Mouse (Mus musculus) heart, adult 2 months (tissue): ENCODE measurements around the gene Zfp420. TPM values are rescaled to one million over a fixed set of nuclear protein-coding genes. Genes with fewer than 3 reads are reported as not detected.
"Not testable (repeated sequence)": the region's sequence is repeated elsewhere in the genome, so short reads cannot be mapped to it uniquely, and the experiment has no call there.

Experiments used
- DNase-seq, 2 experiments: peaks; one replicate each; pipeline ENCODE4 v3.0.0; 2021
- H3K27ac ChIP-seq: fragments of 200-600 bp; 2 replicates; pipeline ENCODE4 v1.8.1; 2022
- H3K27me3 ChIP-seq: fragments of 200-500 bp; 2 replicates; pipeline ENCODE4 v1.6.1; 2012; ENCODE audit warnings: mild to moderate bottlenecking, low read length, inconsistent platforms, mixed read lengths; ENCODE audit not compliant: control insufficient read depth, insufficient read depth
- H3K36me3 ChIP-seq: fragments of 200-500 bp; 2 replicates; pipeline ENCODE4 v1.6.1; 2012; ENCODE audit warnings: low read length, inconsistent platforms; ENCODE audit not compliant: control insufficient read depth, insufficient read depth
- H3K4me1 ChIP-seq: fragments of 200-500 bp; 2 replicates; pipeline ENCODE4 v1.6.1; 2011; ENCODE audit warnings: low read length; ENCODE audit not compliant: control insufficient read depth, insufficient read depth
- H3K4me3 ChIP-seq: fragments of 200-600 bp; 2 replicates; pipeline ENCODE4 v1.8.1; 2022
- H3K79me2 ChIP-seq: fragments of 200-500 bp; replicated peaks from 2 replicates; pipeline ENCODE4 v1.6.1; 2012; ENCODE audit warnings: mild to moderate bottlenecking, inconsistent platforms, low read length, moderate library complexity, mixed read lengths; ENCODE audit not compliant: control insufficient read depth, insufficient read depth
- H3K9ac ChIP-seq: fragments of 200-500 bp; 2 replicates; pipeline ENCODE4 v1.6.1; 2012; ENCODE audit warnings: low read depth, mild to moderate bottlenecking, control low read depth, inconsistent platforms, low read length, mixed read lengths
- CTCF ChIP-seq: fragments of 200-600 bp; IDR thresholded peaks from 2 replicates; pipeline ENCODE4 v1.8.1; 2022; ENCODE audit warnings: antibody characterized with exemption, mild to moderate bottlenecking, moderate library complexity
- EP300 ChIP-seq: fragments of 200-500 bp; IDR thresholded peaks from 2 replicates; pipeline ENCODE4 v1.6.1; 2011; ENCODE audit warnings: low read depth, low read length, control low read depth; ENCODE audit not compliant: insufficient read depth
- POLR2A ChIP-seq: fragments of 200-500 bp; IDR thresholded peaks from 2 replicates; pipeline ENCODE4 v1.6.1; 2011; ENCODE audit warnings: mild to moderate bottlenecking, low read depth, low read length, control low read depth; ENCODE audit not compliant: insufficient read depth
- WGBS: fragments of 180-500 bp; shearing (Covaris S2); methylation state at CpG from one replicate; pipeline ENCODE4 v1.1.7; 2018; 5-methylcytosine and 5-hydroxymethylcytosine counted together
- intact Hi-C: fragments of 180-260 bp; cut with DNase I; formaldehyde crosslinking; loops from one replicate; pipeline ENCODE4 v1.15.1; 2025
- polyA plus RNA-seq: library from polyadenylated mRNA; depleted of rRNA; stranded (reverse); fragments of >200 nt; gene quantifications from 2 replicates; pipeline ENCODE4 v1.2.3, GENCODE M21; 2012
- total RNA-seq, 2 experiments: library from RNA; stranded (reverse); gene quantifications; 2 replicates each; pipeline ENCODE4 v1.2.3; 2021

The Zfp420 gene
- total and polyA plus RNA-seq, 3 experiments, result 1.1 to 4.5 (median 3.8) TPM

GRCm38 (mm10) chr7:29852831-29853218, 7.0 kb upstream of the Zfp420 start:
- no peaks in the 10 kb centered on the region for H3K79me2 ChIP-seq
- H3K4me1 ChIP-seq, result peaks cover 1% of the 10 kb centered on the region; the same call in 1 of the 2 replicates
- H3K36me3 ChIP-seq, result no peaks in the 10 kb centered on the region
- 65% methylated on average over 9 of the region's 9 CpGs for WGBS
- DNase-seq, result no peak
- no peak overlapping the region for H3K27ac ChIP-seq
- intact Hi-C loops, result loop anchor here (2.0 to 5.0 kb wide), 2 partner anchors 34 to 129 kb away; partner anchors contain the start of gene Zfp568
- H3K4me3 ChIP-seq, result no peak overlapping the region; the same call in 1 of the 2 replicates
- TF ChIP-seq EP300, result no peak
- H3K9ac ChIP-seq, result no peak overlapping the region
- no peaks in the 10 kb centered on the region for H3K27me3 ChIP-seq

GRCm38 (mm10) chr7:29853219-29853842, 6.4 kb upstream of the Zfp420 start, which contains the start of gene Zfp940:
TSS of gene Zfp940 (minus strand) at chr7:29853669.
- intact Hi-C loops, result loop anchor here (2.0 to 5.0 kb wide), 2 partner anchors 35 to 129 kb away; partner anchors contain the start of gene Zfp568
- peak; percentile 84 to 86 for DNase-seq
- WGBS, result 2% methylated on average over 21 of the region's 21 CpGs

DNA sequence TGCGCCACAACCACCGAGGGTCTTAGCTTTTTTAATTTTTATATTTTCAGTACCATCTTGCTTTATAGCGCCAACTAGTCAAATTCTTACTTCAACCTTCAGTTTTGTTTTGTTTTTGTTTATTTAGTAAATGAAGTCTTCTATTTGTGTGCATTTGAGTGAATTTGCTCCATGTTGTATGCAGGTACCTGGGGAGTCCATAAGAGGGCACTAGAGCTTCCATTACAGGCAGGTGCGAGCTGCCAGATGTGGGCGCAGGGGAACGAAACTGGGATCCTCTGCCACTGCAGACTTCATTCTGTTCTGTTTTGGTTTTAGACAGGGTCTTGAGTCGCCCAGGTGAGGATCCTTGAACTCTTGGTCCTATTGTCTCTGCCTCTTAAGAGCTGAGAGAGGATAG, 1.9 kb downstream of the Zfp420 start:
- H3K79me2 ChIP-seq, result no peaks in the 10 kb centered on the region
- no peak overlapping the region for H3K4me3 ChIP-seq
- no peak for DNase-seq
- H3K4me1 ChIP-seq, result no peaks in the 10 kb centered on the region
- intact Hi-C loops, result loop anchor here (2.0 kb wide), 1 partner anchor 43 kb away; no protein-coding TSS in a partner anchor
- H3K36me3 ChIP-seq, result no peaks in the 10 kb centered on the region
- no peak overlapping the region for H3K27ac ChIP-seq
- H3K27me3 ChIP-seq, result no peaks in the 10 kb centered on the region
- 93% methylated on average over 7 of the region's 7 CpGs for WGBS
- TF ChIP-seq CTCF (0 out of 2 replicates have a peak, but pooled peaks have one; percentile 12), POLR2A (no peak)
- H3K9ac ChIP-seq, result no peak overlapping the region

More at GRCm38 (mm10) chr7:29853219-29853842, 6.4 kb upstream of the Zfp420 start, which contains the start of gene Zfp940:
- Histone ChIP-seq H3K4me3 (peak within 1 kb of the TSS; percentile 68), H3K27ac (peak within 1 kb of the TSS; percentile 36; the same call in 1 of the 2 replicates), H3K27me3 (no peaks in the 10 kb centered on the region), H3K9ac (peak within 1 kb of the TSS; percentile 45), H3K4me1 (peaks cover 1% of the 10 kb centered on the region; the same call in 1 of the 2 replicates), H3K79me2 (no peaks in the 10 kb centered on the region), H3K36me3 (no peaks in the 10 kb centered on the region)
- TF ChIP-seq EP300 (0 out of 2 replicates have a peak, but pooled peaks have one; percentile 11), POLR2A (0 out of 2 replicates have a peak, but pooled peaks have one; percentile 23), CTCF (no peak)

DNA sequence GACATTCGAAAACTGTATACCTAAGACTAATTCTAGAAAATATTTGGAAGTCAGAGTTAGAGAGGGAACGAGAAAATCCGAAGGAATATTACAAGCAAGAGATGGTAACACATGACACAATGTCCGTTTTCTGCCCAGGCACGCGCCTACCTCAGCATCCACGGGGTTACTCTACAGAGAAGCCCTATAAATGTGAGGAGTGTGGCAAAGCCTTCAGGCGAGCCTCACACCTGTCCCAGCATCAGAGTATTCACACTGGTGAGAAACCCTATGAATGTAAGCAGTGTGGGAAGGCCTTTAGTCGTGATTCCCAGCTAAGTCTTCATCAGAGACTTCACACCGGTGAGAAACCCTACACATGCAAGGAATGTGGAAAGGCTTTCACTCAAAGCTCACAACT, 14.5 kb downstream of the Zfp420 start:
- intact Hi-C loops, result no loop called here
- H3K4me1 ChIP-seq, result no peaks in the 10 kb centered on the region
- 93% methylated on average over 10 of the region's 10 CpGs for WGBS

GRCm38 (mm10) chr7:29877561-29877960, 17.8 kb downstream of the Zfp420 start:
- WGBS, result 93% methylated on average over 9 of the region's 9 CpGs
- not testable (repeated sequence) for H3K4me1 ChIP-seq

More for the DNA sequence above, 14.5 kb downstream of the Zfp420 start:
- no peaks in the 10 kb centered on the region; the same call in none of the 2 replicates for H3K36me3 ChIP-seq
- no peaks in the 10 kb centered on the region for H3K27me3 ChIP-seq
- TF ChIP-seq CTCF (no peak), EP300 (no peak)
- H3K9ac ChIP-seq, result no peak overlapping the region
- H3K4me3 ChIP-seq, result no peak overlapping the region
- no peak overlapping the region for H3K27ac ChIP-seq
- no peaks in the 10 kb centered on the region for H3K79me2 ChIP-seq
- no peak for DNase-seq

DNA sequence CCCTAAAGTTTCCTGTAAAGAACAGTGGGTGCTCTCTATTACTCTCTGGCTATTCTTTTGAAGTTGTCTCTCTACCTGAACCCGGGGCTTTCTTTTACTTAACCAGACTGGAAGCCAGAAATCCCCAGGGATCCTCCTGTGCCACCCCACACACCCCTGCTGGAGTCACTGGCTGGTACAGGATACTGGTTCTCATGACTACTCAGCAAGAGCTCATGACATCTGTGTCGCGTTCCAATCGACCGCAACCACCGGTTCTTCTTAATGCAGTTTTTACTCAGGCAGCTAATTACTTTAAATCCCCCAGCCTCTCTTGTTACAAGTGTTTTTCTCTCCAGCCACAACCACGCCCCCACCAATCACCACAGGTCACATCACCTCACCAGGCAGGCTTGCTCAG, 20.3 kb downstream of the Zfp420 start:
- Histone ChIP-seq H3K27me3 (no peaks in the 10 kb centered on the region), H3K27ac (no peak overlapping the region), H3K9ac (no peak overlapping the region), H3K4me1 (no peaks in the 10 kb centered on the region), H3K79me2 (no peaks in the 10 kb centered on the region), H3K36me3 (no peaks in the 10 kb centered on the region; the same call in 1 of the 2 replicates), H3K4me3 (no peak overlapping the region)
- TF ChIP-seq EP300, result no peak
- TF ChIP-seq CTCF, result no peak
- TF ChIP-seq POLR2A, result no peak
- 83% methylated on average over 7 of the region's 7 CpGs for WGBS
- no peak for DNase-seq
- intact Hi-C loops, result no loop called here

More at GRCm38 (mm10) chr7:29877561-29877960, 17.8 kb downstream of the Zfp420 start:
- H3K79me2 ChIP-seq, H3K27me3 ChIP-seq, H3K4me3 ChIP-seq, DNase-seq, intact Hi-C loops, H3K27ac ChIP-seq, H3K9ac ChIP-seq, H3K36me3 ChIP-seq: not testable (repeated sequence)
